Mouse (Mus musculus) lung, embryonic 14.5 days (tissue): ENCODE data around the gene Slc2a1. TPM values are rescaled to one million over a fixed set of nuclear protein-coding genes. Genes with fewer than 3 reads are reported as not detected.

Experiments used
- ATAC-seq: fragments of 200-750 bp; cut with Nextera tagmentation; 2 replicates; pipeline ENCODE4 v1.8.0; 2017; ENCODE audit warnings: mild to moderate bottlenecking, moderate TSS enrichment, moderate library complexity; ENCODE audit not compliant: insufficient read depth
- DNase-seq: peaks from one replicate; pipeline ENCODE4 v3.0.0-alpha.2; 2015
- H3K27ac ChIP-seq: fragments of 300-500 bp; sonication (generic); 2 replicates; pipeline ENCODE4 v1.5.1; 2014; ENCODE audit warnings: low read depth, mild to moderate bottlenecking, moderate library complexity
- H3K27me3 ChIP-seq: fragments of 300-500 bp; sonication (generic); 2 replicates; pipeline ENCODE4 v1.6.1; 2014; ENCODE audit warnings: low read length, control low read depth; ENCODE audit not compliant: insufficient read depth
- H3K36me3 ChIP-seq: fragments of 300-500 bp; sonication (generic); 2 replicates; pipeline ENCODE4 v1.6.1; 2014; ENCODE audit warnings: control low read depth; ENCODE audit not compliant: insufficient read depth
- H3K4me1 ChIP-seq: fragments of 300-500 bp; sonication (generic); 2 replicates; pipeline ENCODE4 v1.6.1; 2014; ENCODE audit warnings: antibody characterized with exemption, control low read depth; ENCODE audit not compliant: insufficient read depth
- H3K4me2 ChIP-seq: fragments of 300-500 bp; sonication (generic); 2 replicates; pipeline ENCODE4 v1.6.1; 2014; ENCODE audit warnings: mild to moderate bottlenecking
- H3K4me3 ChIP-seq: fragments of 300-500 bp; sonication (generic); 2 replicates; pipeline ENCODE4 v1.5.1; 2014; ENCODE audit warnings: low read depth, low read length
- H3K9ac ChIP-seq: fragments of 300-500 bp; sonication (generic); 2 replicates; pipeline ENCODE4 v1.6.1; 2014
- H3K9me3 ChIP-seq: fragments of 300-500 bp; sonication (generic); 2 replicates; pipeline ENCODE4 v1.6.1; 2016; ENCODE audit warnings: low read depth, low read length, control low read depth
- CTCF ChIP-seq: IDR thresholded peaks from 2 replicates; pipeline ENCODE4 v1.5.1; 2016; ENCODE audit warnings: antibody characterized with exemption, low read depth
- WGBS: fragments of 180-500 bp; shearing (Covaris S2); extraction: QIAGEN DNeasy Blood & Tissue Kit; methylation state at CpG from one replicate; pipeline ENCODE4 v1.1.7; 2014; 5-methylcytosine and 5-hydroxymethylcytosine counted together
- polyA plus RNA-seq: library from polyadenylated mRNA; unstranded; fragments of >200 nt; fragmentation: Nextera tagmentation; extraction: Ambion mirVana; gene quantifications from 2 replicates; pipeline ENCODE4 v1.2.1, GENCODE M21; 2014

Gene Slc2a1
- polyA plus RNA-seq, 1 experiment from 2014 or later = 70.7 TPM

GRCm38 (mm10) chr4:119077084-119077682, 31.3 kb upstream of the Slc2a1 start:
- H3K9ac ChIP-seq = no peak overlapping the region; the same call in 1 of the 2 replicates
- no peaks in the 10 kb centered on the region for H3K36me3 ChIP-seq
- H3K4me1 ChIP-seq = peaks cover 5% of the 10 kb centered on the region
- WGBS = 46% methylated on average over 13 of the region's 13 CpGs
- H3K9me3 ChIP-seq = no peaks in the 10 kb centered on the region
- DNase-seq (no peak), ATAC-seq (no peak)
- no peak overlapping the region for H3K4me2 ChIP-seq
- no peak overlapping the region for H3K4me3 ChIP-seq
- H3K27me3 ChIP-seq = peaks cover 8% of the 10 kb centered on the region
- no peak for TF ChIP-seq CTCF
- H3K27ac ChIP-seq = peak overlapping the region; percentile 63; the same call in 1 of the 2 replicates

DNA sequence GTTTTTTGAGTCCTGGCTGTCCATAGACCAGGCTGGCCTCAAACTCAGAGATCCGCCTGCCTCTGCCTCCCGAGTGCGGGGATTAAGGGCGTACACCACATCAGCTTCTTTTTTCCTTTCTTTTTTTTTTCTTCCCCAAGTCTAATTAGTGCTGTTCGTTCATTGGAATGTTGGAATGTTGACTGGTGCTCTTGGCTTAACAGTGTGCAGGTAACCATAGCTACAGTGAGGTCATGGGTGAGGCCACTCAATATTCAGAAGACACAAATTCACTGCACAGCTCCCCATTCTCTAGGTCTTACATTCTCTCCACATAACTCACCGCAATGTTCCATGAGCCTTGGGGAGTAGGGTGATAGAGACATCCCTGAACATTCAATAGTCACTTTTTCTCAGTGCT, 28.6 kb upstream of the Slc2a1 start:
- WGBS = 88% methylated on average over 6 of the region's 6 CpGs
- Histone ChIP-seq H3K9me3 (no peaks in the 10 kb centered on the region), H3K4me2 (no peak overlapping the region), H3K36me3 (no peaks in the 10 kb centered on the region), H3K4me3 (no peak overlapping the region), H3K4me1 (peaks cover 5% of the 10 kb centered on the region; the same call in 1 of the 2 replicates), H3K27me3 (no peaks in the 10 kb centered on the region), H3K9ac (no peak overlapping the region), H3K27ac (no peak overlapping the region)
- DNase-seq (no peak), ATAC-seq (no peak)
- no peak for TF ChIP-seq CTCF

DNA sequence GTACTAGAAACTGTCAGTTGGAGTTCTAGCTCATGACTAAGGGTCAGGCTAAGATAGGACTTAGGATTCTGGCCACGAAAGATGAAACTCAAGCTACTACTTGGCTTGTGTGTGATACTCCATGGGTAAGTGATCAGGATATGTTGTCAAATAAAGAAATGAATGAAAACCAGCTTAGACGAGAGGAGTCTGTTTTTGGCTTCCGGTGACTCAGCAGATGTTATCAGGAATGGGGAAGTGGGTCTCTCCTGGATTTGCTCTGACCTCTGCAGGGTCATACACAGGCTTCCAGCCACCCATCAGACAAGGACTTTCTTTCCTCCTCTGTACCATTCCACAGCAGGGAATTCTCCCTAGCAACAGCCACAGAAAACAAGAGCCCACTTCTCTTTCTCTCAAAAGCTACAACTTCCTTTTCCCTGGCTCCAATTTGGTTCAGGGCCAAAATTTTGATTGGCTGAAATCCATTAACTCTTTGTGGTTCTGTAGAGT, 25.7 kb upstream of the Slc2a1 start:
- peak; percentile 85 for DNase-seq
- Histone ChIP-seq H3K4me1 (no peaks in the 10 kb centered on the region; the same call in 1 of the 2 replicates), H3K27me3 (no peaks in the 10 kb centered on the region), H3K9me3 (no peaks in the 10 kb centered on the region), H3K4me3 (no peak overlapping the region), H3K4me2 (no peak overlapping the region), H3K9ac (no peak overlapping the region), H3K36me3 (no peaks in the 10 kb centered on the region), H3K27ac (0 out of 2 replicates have a peak overlapping the region, but pooled peaks have one; percentile 5)
- WGBS = 28% methylated on average over 3 of the region's 3 CpGs
- no peak for TF ChIP-seq CTCF
- peak; percentile 69; the same call in 1 of the 2 replicates for ATAC-seq

GRCm38 (mm10) chr4:119088424-119088823, 20.1 kb upstream of the Slc2a1 start:
- Histone ChIP-seq H3K36me3 (no peaks in the 10 kb centered on the region), H3K4me3 (no peak overlapping the region), H3K27me3 (no peaks in the 10 kb centered on the region), H3K9ac (no peak overlapping the region), H3K9me3 (no peaks in the 10 kb centered on the region), H3K27ac (no peak overlapping the region), H3K4me1 (no peaks in the 10 kb centered on the region), H3K4me2 (no peak overlapping the region)
- no peak for ATAC-seq
- DNase-seq = no peak
- TF ChIP-seq CTCF = no peak
- 45% methylated on average over 2 of the region's 2 CpGs for WGBS

DNA sequence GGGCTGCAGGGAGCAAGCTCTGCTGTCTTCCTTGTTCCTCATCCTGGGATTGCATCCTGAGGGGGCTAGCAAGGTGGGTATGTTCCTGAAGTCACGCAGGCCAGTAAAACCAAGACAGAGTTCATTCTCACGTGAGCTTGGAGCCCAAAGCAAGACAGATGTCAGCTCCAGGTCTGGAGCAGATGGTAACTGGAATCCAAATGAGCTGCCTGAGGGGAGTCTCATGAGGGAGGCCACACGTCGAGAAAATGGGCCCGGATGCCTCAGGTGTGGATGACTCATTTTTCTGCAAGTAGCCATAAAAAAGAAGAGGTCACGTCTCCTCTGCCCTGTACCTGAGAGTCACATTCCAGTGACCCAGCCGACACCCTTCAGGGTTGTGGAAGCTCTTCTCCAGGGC, 14.6 kb upstream of the Slc2a1 start:
- Histone ChIP-seq H3K4me1 (no peaks in the 10 kb centered on the region), H3K27ac (no peak overlapping the region), H3K9ac (no peak overlapping the region), H3K9me3 (no peaks in the 10 kb centered on the region), H3K4me2 (no peak overlapping the region), H3K4me3 (no peak overlapping the region), H3K27me3 (no peaks in the 10 kb centered on the region), H3K36me3 (no peaks in the 10 kb centered on the region)
- DNase-seq (no peak), ATAC-seq (no peak)
- no peak for TF ChIP-seq CTCF
- 68% methylated on average over 7 of the region's 7 CpGs for whole genome bisulfite sequencing

DNA sequence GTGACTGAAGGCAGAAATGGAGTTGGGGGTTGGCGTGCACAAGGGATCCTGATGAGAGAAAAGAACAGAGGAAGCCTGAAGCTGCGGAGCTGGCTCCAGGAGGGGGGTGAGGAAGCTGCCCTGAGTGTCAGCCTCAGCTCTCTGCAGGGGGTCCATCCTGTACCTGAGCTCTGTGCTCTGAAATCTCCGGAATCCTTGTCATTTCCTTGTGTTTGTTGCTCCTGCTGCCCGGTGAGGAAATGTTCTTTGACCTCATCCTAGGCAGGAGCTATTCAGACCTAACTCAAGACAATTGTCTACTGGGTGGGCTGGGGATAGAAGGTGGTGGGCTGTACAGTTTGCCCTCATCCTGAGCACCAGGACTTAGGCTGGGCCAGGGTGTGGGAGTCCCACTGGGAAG, 13.5 kb upstream of the Slc2a1 start:
- Histone ChIP-seq H3K27ac (no peak overlapping the region), H3K27me3 (no peaks in the 10 kb centered on the region), H3K4me2 (no peak overlapping the region), H3K9ac (no peak overlapping the region), H3K4me3 (no peak overlapping the region), H3K9me3 (no peaks in the 10 kb centered on the region), H3K4me1 (no peaks in the 10 kb centered on the region), H3K36me3 (no peaks in the 10 kb centered on the region)
- ATAC-seq (no peak), DNase-seq (no peak)
- no peak for TF ChIP-seq CTCF
- WGBS = 24% methylated on average over 4 of the region's 4 CpGs

- Histone ChIP-seq H3K9ac (no peak overlapping the region), H3K27me3 (no peaks in the 10 kb centered on the region), H3K4me2 (no peak overlapping the region), H3K36me3 (no peaks in the 10 kb centered on the region), H3K4me3 (no peak overlapping the region), H3K4me1 (no peaks in the 10 kb centered on the region), H3K27ac (no peak overlapping the region), H3K9me3 (no peaks in the 10 kb centered on the region)
- no peak for TF ChIP-seq CTCF
- 49% methylated on average over 3 of the region's 3 CpGs for WGBS
- DNase-seq (no peak), ATAC-seq (0 out of 2 replicates have a peak, but pooled peaks have one; percentile 17)
Measured at GRCm38 (mm10) chr4:119096401-119096800, 12.1 kb upstream of the Slc2a1 start.
